Mouse (Mus musculus) lung, embryonic 14.5 days (tissue): Measurements from ENCODE around the gene Nmnat2. TPM values are rescaled to one million over a fixed set of nuclear protein-coding genes. Genes with fewer than 3 reads are reported as not detected.

Experiments
- ATAC-seq: fragments of 200-750 bp; cut with Nextera tagmentation; 2 replicates; pipeline ENCODE4 v1.8.0; 2017; ENCODE audit warnings: mild to moderate bottlenecking, moderate TSS enrichment, moderate library complexity; ENCODE audit not compliant: insufficient read depth
- DNase-seq: peaks from one replicate; pipeline ENCODE4 v3.0.0-alpha.2; 2015
- H3K27ac ChIP-seq: fragments of 300-500 bp; sonication (generic); 2 replicates; pipeline ENCODE4 v1.5.1; 2014; ENCODE audit warnings: low read depth, mild to moderate bottlenecking, moderate library complexity
- H3K27me3 ChIP-seq: fragments of 300-500 bp; sonication (generic); 2 replicates; pipeline ENCODE4 v1.6.1; 2014; ENCODE audit warnings: low read length, control low read depth; ENCODE audit not compliant: insufficient read depth
- H3K36me3 ChIP-seq: fragments of 300-500 bp; sonication (generic); 2 replicates; pipeline ENCODE4 v1.6.1; 2014; ENCODE audit warnings: control low read depth; ENCODE audit not compliant: insufficient read depth
- H3K4me1 ChIP-seq: fragments of 300-500 bp; sonication (generic); 2 replicates; pipeline ENCODE4 v1.6.1; 2014; ENCODE audit warnings: antibody characterized with exemption, control low read depth; ENCODE audit not compliant: insufficient read depth
- H3K4me2 ChIP-seq: fragments of 300-500 bp; sonication (generic); 2 replicates; pipeline ENCODE4 v1.6.1; 2014; ENCODE audit warnings: mild to moderate bottlenecking
- H3K4me3 ChIP-seq: fragments of 300-500 bp; sonication (generic); 2 replicates; pipeline ENCODE4 v1.5.1; 2014; ENCODE audit warnings: low read depth, low read length
- H3K9ac ChIP-seq: fragments of 300-500 bp; sonication (generic); 2 replicates; pipeline ENCODE4 v1.6.1; 2014
- H3K9me3 ChIP-seq: fragments of 300-500 bp; sonication (generic); 2 replicates; pipeline ENCODE4 v1.6.1; 2016; ENCODE audit warnings: low read depth, low read length, control low read depth
- CTCF ChIP-seq: IDR thresholded peaks from 2 replicates; pipeline ENCODE4 v1.5.1; 2016; ENCODE audit warnings: antibody characterized with exemption, low read depth
- WGBS: fragments of 180-500 bp; shearing (Covaris S2); extraction: QIAGEN DNeasy Blood & Tissue Kit; methylation state at CpG from one replicate; pipeline ENCODE4 v1.1.7; 2014; 5-methylcytosine and 5-hydroxymethylcytosine counted together
- polyA plus RNA-seq: library from polyadenylated mRNA; unstranded; fragments of >200 nt; fragmentation: Nextera tagmentation; extraction: Ambion mirVana; gene quantifications from 2 replicates; pipeline ENCODE4 v1.2.1, GENCODE M21; 2014

Gene Nmnat2
- polyA plus RNA-seq, 1 experiment from 2014 or later = 3.6 TPM

GRCm38 (mm10) chr1:153002295-153003050, 47.7 kb downstream of the Nmnat2 start:
- no peak for TF ChIP-seq CTCF
- no peaks in the 10 kb centered on the region for H3K27me3 ChIP-seq
- no peak for DNase-seq
- WGBS = 64% methylated on average over 11 of the region's 11 CpGs
- H3K9ac ChIP-seq = no peak overlapping the region
- no peak for ATAC-seq
- peaks cover 3% of the 10 kb centered on the region; the same call in 1 of the 2 replicates for H3K4me1 ChIP-seq
- no peaks in the 10 kb centered on the region for H3K36me3 ChIP-seq
- H3K27ac ChIP-seq = no peak overlapping the region
- no peak overlapping the region for H3K4me3 ChIP-seq
- H3K4me2 ChIP-seq = no peak overlapping the region
- H3K9me3 ChIP-seq = no peaks in the 10 kb centered on the region

- Histone ChIP-seq H3K27me3 (no peaks in the 10 kb centered on the region), H3K4me1 (peaks cover 3% of the 10 kb centered on the region; the same call in 1 of the 2 replicates), H3K9ac (no peak overlapping the region), H3K4me3 (no peak overlapping the region), H3K36me3 (no peaks in the 10 kb centered on the region), H3K9me3 (no peaks in the 10 kb centered on the region), H3K4me2 (no peak overlapping the region), H3K27ac (no peak overlapping the region)
- WGBS = 78% methylated on average over 2 of the region's 2 CpGs
- ATAC-seq (no peak), DNase-seq (no peak)
- no peak for TF ChIP-seq CTCF
These were observed 49.7 kb downstream of the Nmnat2 start for GRCm38 (mm10) chr1:153004472-153004871.

- no peak overlapping the region; the same call in 1 of the 2 replicates for H3K27ac ChIP-seq
- DNase-seq (peak; percentile 37), ATAC-seq (no peak)
- peaks cover 3% of the 10 kb centered on the region; the same call in 1 of the 2 replicates for H3K4me1 ChIP-seq
- WGBS = 48% methylated on average over 5 of the region's 5 CpGs
- H3K27me3 ChIP-seq = no peaks in the 10 kb centered on the region
- no peaks in the 10 kb centered on the region for H3K36me3 ChIP-seq
- no peak overlapping the region for H3K9ac ChIP-seq
- no peak overlapping the region for H3K4me2 ChIP-seq
- no peak for TF ChIP-seq CTCF
- H3K9me3 ChIP-seq = no peaks in the 10 kb centered on the region
- H3K4me3 ChIP-seq = no peak overlapping the region
These were observed 51.3 kb downstream of the Nmnat2 start for GRCm38 (mm10) chr1:153006054-153006453.

GRCm38 (mm10) chr1:153006761-153007160, 52.0 kb downstream of the Nmnat2 start:
- no peak for TF ChIP-seq CTCF
- 86% methylated on average over 4 of the region's 4 CpGs for WGBS
- ATAC-seq = no peak
- no peak overlapping the region for H3K9ac ChIP-seq
- no peaks in the 10 kb centered on the region for H3K36me3 ChIP-seq
- no peak for DNase-seq
- H3K4me2 ChIP-seq = no peak overlapping the region
- no peak overlapping the region for H3K27ac ChIP-seq
- no peaks in the 10 kb centered on the region for H3K9me3 ChIP-seq
- peaks cover 3% of the 10 kb centered on the region; the same call in 1 of the 2 replicates for H3K4me1 ChIP-seq
- H3K27me3 ChIP-seq = no peaks in the 10 kb centered on the region
- H3K4me3 ChIP-seq = no peak overlapping the region

GRCm38 (mm10) chr1:153007292-153007691, 52.5 kb downstream of the Nmnat2 start:
- no peak overlapping the region for H3K9ac ChIP-seq
- ATAC-seq = no peak
- H3K4me2 ChIP-seq = no peak overlapping the region
- no peak overlapping the region for H3K27ac ChIP-seq
- no peak overlapping the region for H3K4me3 ChIP-seq
- no peaks in the 10 kb centered on the region for H3K36me3 ChIP-seq
- peaks cover 3% of the 10 kb centered on the region; the same call in 1 of the 2 replicates for H3K4me1 ChIP-seq
- WGBS = 72% methylated on average over 5 of the region's 5 CpGs
- no peaks in the 10 kb centered on the region for H3K9me3 ChIP-seq
- no peaks in the 10 kb centered on the region for H3K27me3 ChIP-seq
- no peak for TF ChIP-seq CTCF
- DNase-seq = no peak

GRCm38 (mm10) chr1:153007824-153008223, 53.0 kb downstream of the Nmnat2 start:
- Histone ChIP-seq H3K9ac (no peak overlapping the region), H3K4me1 (peaks cover 3% of the 10 kb centered on the region; the same call in 1 of the 2 replicates), H3K36me3 (no peaks in the 10 kb centered on the region), H3K4me3 (no peak overlapping the region), H3K27ac (no peak overlapping the region), H3K4me2 (no peak overlapping the region), H3K9me3 (no peaks in the 10 kb centered on the region), H3K27me3 (no peaks in the 10 kb centered on the region)
- 78% methylated on average over 6 of the region's 6 CpGs for WGBS
- no peak for ATAC-seq
- TF ChIP-seq CTCF = no peak
- no peak for DNase-seq

GRCm38 (mm10) chr1:153009338-153009737, 54.5 kb downstream of the Nmnat2 start:
- H3K4me1 ChIP-seq = peaks cover 6% of the 10 kb centered on the region; the same call in 1 of the 2 replicates
- WGBS = 46% methylated on average over 9 of the region's 9 CpGs
- H3K4me3 ChIP-seq = no peak overlapping the region
- no peaks in the 10 kb centered on the region for H3K27me3 ChIP-seq
- H3K36me3 ChIP-seq = no peaks in the 10 kb centered on the region
- no peaks in the 10 kb centered on the region for H3K9me3 ChIP-seq
- no peak overlapping the region for H3K27ac ChIP-seq
- no peak for DNase-seq
- no peak overlapping the region for H3K9ac ChIP-seq
- no peak for TF ChIP-seq CTCF
- no peak for ATAC-seq
- no peak overlapping the region for H3K4me2 ChIP-seq
